Comparison of ENCODE assay signal across 10 mouse cellular contexts in genomic region chr1:90969347-90969784, GRCm38 (mm10). TPM values are rescaled to one million over a fixed set of nuclear protein-coding genes. Genes with fewer than 3 reads are reported as not detected.
A peak's percentile ranks its signal among the peaks of the same experiment; 100 is the strongest.
DNase-seq lines count a peak whose midpoint lies in the region; ATAC-seq lines count a peak whose summit lies in the region.
"Had no signal": no experiment of that assay in that cellular context is flagged by ENCODE, and none has a peak within 500 bp of the region (broad histone marks: within the 10 kb centered on the region; RNA-seq: fewer than 3 reads in every experiment).

TSS of gene Rab17 (minus strand) at chr1:90969661.

- H3K4me1 ChIP-seq in liver, embryonic 11.5 days (replicated peaks; ENCODE audit: control insufficient read depth, insufficient read depth, low read length), result peaks cover 13% of the 10 kb centered on the region
- H3K4me1 ChIP-seq in stomach, embryonic 16.5 days (ENCODE audit: control insufficient read depth, insufficient read depth, low read length), result peaks cover 24% of the 10 kb centered on the region

- H3K36me3 ChIP-seq in liver, embryonic 11.5 days (ENCODE audit: control insufficient read depth, insufficient read depth, low read length), result no peaks in the 10 kb centered on the region
- no peaks in the 10 kb centered on the region for H3K36me3 ChIP-seq in stomach, embryonic 16.5 days (ENCODE audit: control insufficient read depth, insufficient read depth, low read length)
- H3K36me3 ChIP-seq: midbrain, embryonic 15.5 days had no signal

- H3K9me3 ChIP-seq in liver, embryonic 11.5 days (ENCODE audit: control insufficient read depth, low read length), result no peaks in the 10 kb centered on the region
- H3K9me3 ChIP-seq in stomach, embryonic 16.5 days (replicated peaks; ENCODE audit: control insufficient read depth, low read length), result no peaks in the 10 kb centered on the region
- H3K9me3 ChIP-seq: midbrain, embryonic 15.5 days had no signal

- ATAC-seq in liver, embryonic 11.5 days (replicated peaks; ENCODE audit: low FRiP score), result 0 out of 2 replicates have a peak, but pooled peaks have one; percentile 27
- ATAC-seq in stomach, embryonic 16.5 days (ENCODE audit: insufficient read depth, low FRiP score), result peak; percentile 62
- ATAC-seq: midbrain, embryonic 15.5 days had no signal

- H3K27ac ChIP-seq in liver, embryonic 11.5 days (ENCODE audit: low read depth, low read length), result no peak within 1 kb of the TSS
- peak within 1 kb of the TSS; percentile 80 for H3K27ac ChIP-seq in stomach, embryonic 16.5 days (ENCODE audit: low read length)
- H3K27ac ChIP-seq: midbrain, embryonic 15.5 days had no signal

- H3K4me2 ChIP-seq in liver, embryonic 11.5 days, result peak within 1 kb of the TSS; percentile 47
- peak within 1 kb of the TSS; percentile 44 for H3K4me2 ChIP-seq in stomach, embryonic 16.5 days (ENCODE audit: low read depth, low read length)
- H3K4me2 ChIP-seq: midbrain, embryonic 15.5 days had no signal

- H3K4me3 ChIP-seq in liver, embryonic 11.5 days (ENCODE audit: low read depth, low read length), result peak within 1 kb of the TSS; percentile 29
- H3K4me3 ChIP-seq in stomach, embryonic 16.5 days (replicated peaks; ENCODE audit: low read length), result peak within 1 kb of the TSS; percentile 36
- H3K4me3 ChIP-seq: midbrain, embryonic 15.5 days had no signal

- no peaks in the 10 kb centered on the region for H3K27me3 ChIP-seq in liver, embryonic 11.5 days (replicated peaks; ENCODE audit: control insufficient read depth, insufficient read depth, low read length)
- H3K27me3 ChIP-seq in stomach, embryonic 16.5 days (ENCODE audit: control insufficient read depth, insufficient read depth, low read length), result no peaks in the 10 kb centered on the region
- H3K27me3 ChIP-seq: midbrain, embryonic 15.5 days had no signal

- intact Hi-C loops in left cerebral cortex, postnatal 36 days (cut with DNase I), result no loop called here

- WGBS in liver, embryonic 11.5 days, result 25% methylated on average over 9 of the region's 9 CpGs
- 15% methylated on average over 9 of the region's 9 CpGs for WGBS in stomach, embryonic 16.5 days

- no peak within 1 kb of the TSS for H3K9ac ChIP-seq in liver, embryonic 11.5 days (ENCODE audit: low read depth, low read length)
- peak within 1 kb of the TSS; percentile 68 for H3K9ac ChIP-seq in stomach, embryonic 16.5 days (ENCODE audit: low read length)
- H3K9ac ChIP-seq: midbrain, embryonic 15.5 days had no signal

- peak; percentile 40 for DNase-seq in testis, postnatal 10 days (ENCODE audit: low spot score)
- no peak for DNase-seq in testis, postnatal 14 days (ENCODE audit: low spot score)
- peak; percentile 75 for DNase-seq in kidney, adult 18-20 months
- DNase-seq in liver, embryonic 11.5 days (ENCODE audit: low spot score), result no peak
- no peak for DNase-seq in cerebellum, adult 9-10 months
- DNase-seq in left cerebral cortex, postnatal 36 days (ENCODE audit: low spot score in 2 of 2), result no peak
- no peak for DNase-seq in frontal cortex, postnatal 25 days (ENCODE audit: low spot score in 2 of 2)
- DNase-seq: gastrocnemius, postnatal 14 days had no signal

RNA-seq across cellular contexts. Expression of gene Rab17, which starts in this region (rescaled TPM):
- 3.6 and 5.0 TPM in 2 replicates for polyA plus RNA-seq in liver, embryonic 11.5 days (2014; fragmentation: Nextera tagmentation; extraction: Ambion mirVana)
- 10.0 and 12.1 TPM in 2 replicates for polyA plus RNA-seq in stomach, embryonic 16.5 days (2015; fragmentation: Nextera tagmentation; extraction: Ambion mirVana)
- total RNA-seq in left cerebral cortex, postnatal 36 days (2021), result not detected

Comparison
In these comparisons a context has a peak if more than half of its experiments do, and no peak if none do; other contexts are left out.
1. DNase-seq: peak in testis, postnatal 10 days (single experiment) and kidney, adult 18-20 months (single experiment); none in testis, postnatal 14 days (single experiment), liver, embryonic 11.5 days (single experiment), cerebellum, adult 9-10 months (single experiment), left cerebral cortex, postnatal 36 days (0 of 2) and frontal cortex, postnatal 25 days (0 of 2).